Mouse (Mus musculus) ovary, postnatal 36 days (tissue): ENCODE results near the gene Oma1.

ENCODE experiments used
- DNase-seq: peaks from one replicate; pipeline ENCODE4 v3.0.0; 2022; ENCODE audit warnings: low spot score, mixed read lengths

The Oma1 gene

GRCm38 (mm10) chr4:103313587-103314525 lies at the start of gene Oma1:
TSS of gene Oma1 (plus strand) at chr4:103313812.
- peak; percentile 99 for DNase-seq

- DNase-seq = no peak
These were observed 49.7 kb upstream of the Oma1 start for GRCm38 (mm10) chr4:103263812-103264396.

- DNase-seq = no peak
These were observed 48.4 kb upstream of the Oma1 start for GRCm38 (mm10) chr4:103265166-103265565.

GRCm38 (mm10) chr4:103269336-103269735 lies 44.3 kb upstream of the Oma1 start:
- DNase-seq = peak; percentile 4

GRCm38 (mm10) chr4:103273021-103273420 lies 40.6 kb upstream of the Oma1 start:
- DNase-seq = no peak

- DNase-seq = no peak
These were observed 25.3 kb upstream of the Oma1 start for GRCm38 (mm10) chr4:103288342-103288741.

GRCm38 (mm10) chr4:103290763-103291162 lies 22.8 kb upstream of the Oma1 start, which contains the start of gene 4921539E11Rik:
TSS of gene 4921539E11Rik (minus strand) at chr4:103290863.
- no peak for DNase-seq

- DNase-seq = peak; percentile 6
These were observed 14.3 kb upstream of the Oma1 start for GRCm38 (mm10) chr4:103299342-103299741.

GRCm38 (mm10) chr4:103303851-103304250 lies 9.8 kb upstream of the Oma1 start:
- no peak for DNase-seq

GRCm38 (mm10) chr4:103314526-103314910 lies 906 bp downstream of the Oma1 start:
- no peak for DNase-seq

- no peak for DNase-seq
These were observed 2.2 kb downstream of the Oma1 start for GRCm38 (mm10) chr4:103315861-103316260.

GRCm38 (mm10) chr4:103321461-103321860 lies 7.8 kb downstream of the Oma1 start:
- DNase-seq = no peak

GRCm38 (mm10) chr4:103324688-103325451 lies 11.3 kb downstream of the Oma1 start:
- no peak for DNase-seq

GRCm38 (mm10) chr4:103326994-103327393 lies 13.4 kb downstream of the Oma1 start:
- DNase-seq = peak; percentile 46

- no peak for DNase-seq
These were observed 15.7 kb downstream of the Oma1 start for GRCm38 (mm10) chr4:103329348-103329747.

- no peak for DNase-seq
These were observed 21.5 kb downstream of the Oma1 start for GRCm38 (mm10) chr4:103335134-103335533.

GRCm38 (mm10) chr4:103340726-103341125 lies 27.1 kb downstream of the Oma1 start:
- no peak for DNase-seq

GRCm38 (mm10) chr4:103341620-103342019 lies 28.0 kb downstream of the Oma1 start:
- DNase-seq = no peak

- DNase-seq = no peak
These were observed 32.4 kb downstream of the Oma1 start for GRCm38 (mm10) chr4:103346058-103346457.

GRCm38 (mm10) chr4:103346849-103347248 lies 33.2 kb downstream of the Oma1 start:
- no peak for DNase-seq

GRCm38 (mm10) chr4:103349219-103349618 lies 35.6 kb downstream of the Oma1 start:
- DNase-seq = no peak

- no peak for DNase-seq
These were observed 39.3 kb downstream of the Oma1 start for GRCm38 (mm10) chr4:103352926-103353325.
